Mouse (Mus musculus): ENCODE data around the gene Sdhb. TPM values are rescaled to one million over a fixed set of nuclear protein-coding genes. Genes with fewer than 3 reads are reported as not detected.
A peak's percentile ranks its signal among the peaks of the same experiment; 100 is the strongest.

Gene Sdhb
- total RNA-seq, 1 experiment from 2014 or later: 458 TPM

DNA sequence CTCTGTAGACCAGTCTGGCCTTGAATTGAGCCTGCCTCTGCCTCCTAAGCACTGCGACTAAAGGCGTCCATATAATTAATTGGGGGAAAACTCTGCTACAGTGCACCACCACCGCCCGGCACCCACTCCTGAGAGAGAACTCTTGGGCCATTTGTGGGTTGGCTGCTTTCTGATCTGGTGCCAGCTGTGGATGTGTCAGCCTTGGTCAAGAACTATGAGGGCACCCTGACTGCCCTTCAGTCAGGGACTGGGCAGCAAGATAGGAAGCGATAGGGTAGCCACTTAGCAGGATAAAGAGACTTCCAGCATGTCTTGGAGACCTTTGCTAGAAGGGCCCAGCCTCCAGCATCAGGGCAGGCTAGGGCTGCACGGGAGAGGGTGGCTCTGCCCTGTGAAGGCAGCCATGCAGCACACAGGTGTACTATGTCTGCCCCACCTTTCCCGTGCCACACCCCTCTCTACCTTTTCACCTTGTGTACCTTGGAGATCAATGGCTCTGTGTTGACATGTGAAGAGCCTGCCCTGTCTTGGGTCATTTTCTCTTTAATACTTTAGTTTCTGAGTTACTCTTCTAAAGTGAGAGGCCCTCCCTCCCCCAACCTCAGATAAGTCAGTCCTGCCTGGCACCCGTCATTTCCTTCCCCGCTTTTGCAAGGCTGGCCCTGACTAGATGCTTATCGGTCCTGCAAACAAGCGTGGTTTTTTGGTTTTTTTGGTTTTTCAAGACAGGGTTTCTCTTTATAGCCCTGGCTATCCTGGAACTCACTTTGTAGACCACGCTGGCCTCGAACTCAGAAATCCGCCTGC lies 17.1 kb downstream of the Sdhb start:
- peak; percentile 78 for DNase-seq

DNA sequence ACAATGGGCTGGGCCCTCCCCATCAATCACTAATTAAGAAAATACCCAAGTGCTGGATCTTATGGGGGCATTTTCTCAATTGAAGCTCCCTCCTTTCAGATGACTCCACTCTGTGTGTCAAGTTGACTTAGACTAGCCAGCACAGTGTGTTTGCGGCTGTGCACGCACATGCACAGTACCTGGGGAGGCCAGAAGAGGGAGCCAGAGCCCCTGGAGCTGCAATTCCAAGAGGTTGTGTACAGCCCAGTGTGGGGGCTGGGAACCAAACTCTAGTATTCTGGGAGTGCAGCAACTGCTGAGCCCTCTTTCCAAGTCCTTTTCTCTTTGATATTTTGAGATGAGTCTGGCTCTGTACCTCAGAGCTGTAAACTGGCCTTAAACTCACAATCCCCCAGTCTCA lies 20.6 kb downstream of the Sdhb start:
- no peak for DNase-seq

DNA sequence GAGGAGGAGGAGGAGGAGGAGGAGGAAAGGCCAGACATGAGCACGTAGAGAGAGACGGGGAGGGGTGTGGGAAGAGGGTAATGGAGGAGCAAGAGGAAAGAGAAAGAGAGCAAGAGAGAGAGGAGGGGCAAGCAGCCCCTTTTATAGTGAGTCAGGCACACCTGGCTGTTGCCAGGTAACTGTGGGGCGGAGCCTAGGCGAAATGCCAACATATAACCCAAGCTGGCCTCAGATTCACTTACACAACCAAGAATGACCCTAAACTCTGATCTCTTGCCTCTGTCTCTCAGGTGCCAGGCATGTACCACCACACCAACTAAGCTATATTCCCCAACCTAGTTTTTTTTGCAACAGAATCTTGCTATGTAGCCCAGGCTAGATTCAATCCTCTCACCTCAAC lies 21.8 kb downstream of the Sdhb start:
- DNase-seq: no peak

DNA sequence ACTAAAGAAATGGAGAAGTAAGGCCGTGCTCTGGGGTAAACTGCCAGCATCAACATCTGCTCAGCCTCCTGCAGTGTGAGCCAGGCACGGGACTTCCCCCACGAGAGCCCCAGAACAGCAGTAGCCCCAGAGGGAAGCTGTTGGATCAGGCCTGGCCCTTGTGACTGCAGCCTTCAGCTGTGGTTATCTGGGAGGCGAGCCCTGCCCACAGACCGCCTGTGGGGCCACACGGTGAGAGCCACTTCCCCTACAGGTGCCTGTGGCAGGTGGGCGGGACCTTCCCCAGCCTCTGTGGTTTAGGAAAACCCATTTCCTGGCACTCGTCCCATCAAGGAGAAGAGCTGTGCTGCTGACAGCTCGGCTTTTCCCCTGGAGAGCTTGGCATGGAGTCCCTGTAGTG lies 22.4 kb downstream of the Sdhb start:
- DNase-seq: no peak

GRCm38 (mm10) chr4:140984544-140984943 lies 23.5 kb downstream of the Sdhb start:
- no peak for DNase-seq

GRCm38 (mm10) chr4:140986024-140986710 lies 25.2 kb downstream of the Sdhb start:
- no peak for DNase-seq

GRCm38 (mm10) chr4:140986711-140987395 lies 25.9 kb downstream of the Sdhb start, which contains the start of gene Atp13a2:
TSS of gene Atp13a2 (plus strand) at chr4:140986873.
- peak; percentile 93 for DNase-seq

GRCm38 (mm10) chr4:140987476-140987875 lies 26.5 kb downstream of the Sdhb start:
- DNase-seq: no peak

GRCm38 (mm10) chr4:140988706-140989290 lies 27.8 kb downstream of the Sdhb start:
- DNase-seq: no peak

- DNase-seq: no peak
These were observed 28.4 kb downstream of the Sdhb start for GRCm38 (mm10) chr4:140989447-140989846.

DNA sequence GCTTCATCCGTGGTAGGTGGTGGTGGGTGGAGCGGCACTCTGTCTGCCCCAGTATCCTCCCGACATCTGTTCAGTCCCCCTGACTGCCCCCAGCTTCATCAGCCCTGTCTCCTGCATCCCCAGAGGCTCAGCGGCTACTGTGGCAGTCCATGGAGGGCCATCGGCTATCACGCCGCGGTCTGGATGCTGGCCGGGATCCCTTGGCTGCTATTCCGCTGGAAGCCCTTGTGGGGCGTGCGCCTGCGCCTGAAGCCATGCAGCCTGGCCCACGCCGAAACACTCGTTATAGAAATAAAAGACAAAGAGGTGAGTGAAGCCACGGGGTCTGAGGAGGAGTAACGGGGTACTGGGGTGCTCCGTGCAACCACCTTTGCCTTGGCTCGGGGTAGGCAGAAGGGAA lies 31.2 kb downstream of the Sdhb start:
- DNase-seq: no peak

- DNase-seq: no peak
These were observed 32.8 kb downstream of the Sdhb start for GRCm38 (mm10) chr4:140993846-140994245.

DNA sequence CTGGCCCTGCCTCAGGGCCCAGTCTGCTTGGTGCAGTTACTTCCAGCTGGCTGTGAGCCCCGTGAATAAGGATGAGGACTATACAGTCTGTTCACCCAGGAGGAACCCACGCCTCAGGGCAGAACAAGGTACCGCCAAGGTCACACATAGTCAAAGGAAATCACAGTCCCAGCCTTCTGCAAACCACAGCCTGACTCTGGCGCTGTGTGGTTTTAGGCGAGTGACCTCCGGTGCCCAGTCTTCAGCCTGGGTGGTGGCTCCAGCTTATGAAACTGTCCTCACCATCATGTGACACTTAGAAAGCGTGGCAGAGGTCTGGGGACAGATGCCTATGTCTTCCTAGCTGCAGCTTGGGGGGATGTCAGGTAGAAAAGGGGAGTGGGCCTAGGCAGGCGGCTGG lies 34.8 kb downstream of the Sdhb start:
- DNase-seq: no peak

DNA sequence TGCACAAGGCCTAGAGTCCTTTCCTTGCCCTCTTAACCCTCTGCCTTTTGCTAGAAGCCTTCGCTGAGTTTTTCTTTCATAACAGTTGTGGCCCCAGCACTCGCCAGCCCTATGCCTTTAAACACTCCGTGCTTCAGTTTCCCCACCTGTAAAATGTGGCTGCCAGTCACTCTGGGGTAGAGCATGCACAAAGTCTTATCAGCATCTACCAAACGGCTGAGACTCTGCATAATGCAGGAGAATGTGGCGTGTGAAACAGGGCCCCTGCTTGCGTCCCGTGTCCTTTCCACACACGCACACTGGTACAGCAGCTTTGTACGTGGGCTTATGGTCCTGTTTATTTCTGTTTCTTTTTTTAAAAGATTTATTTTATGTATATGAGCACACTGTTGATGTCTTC lies 35.8 kb downstream of the Sdhb start:
- DNase-seq: no peak

GRCm38 (mm10) chr4:141005983-141006382 lies 45.0 kb downstream of the Sdhb start:
- peak; percentile 80 for DNase-seq

GRCm38 (mm10) chr4:141008028-141008427 lies 47.0 kb downstream of the Sdhb start:
- DNase-seq: peak; percentile 55

DNA sequence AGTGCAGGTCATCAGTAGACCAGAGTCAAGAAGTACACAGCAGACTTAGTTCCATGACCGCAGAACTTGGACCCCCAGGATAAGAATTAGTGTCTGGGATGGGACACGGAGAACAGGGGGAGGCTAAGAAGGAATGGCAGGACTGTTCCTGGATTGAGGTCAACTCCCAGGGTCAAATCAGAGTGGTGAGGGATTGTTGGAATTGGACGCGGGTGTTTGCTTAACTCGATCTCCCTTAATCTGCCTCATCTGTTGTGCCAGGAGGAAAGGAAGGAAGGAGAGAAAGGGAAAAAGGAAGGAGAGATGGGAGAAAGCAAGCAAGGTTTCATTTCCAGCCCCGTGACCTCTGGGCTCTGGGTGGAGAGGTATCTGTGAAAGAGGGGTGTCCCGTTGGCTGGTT lies 49.1 kb downstream of the Sdhb start, which contains the start of gene Mfap2:
Gene Mfap2, plus strand, starts transcription at position 301 of the 400 bp plus-strand sequence.
- DNase-seq: no peak

GRCm38 (mm10) chr4:141010526-141010925 lies 49.5 kb downstream of the Sdhb start:
- DNase-seq: no peak

DNA sequence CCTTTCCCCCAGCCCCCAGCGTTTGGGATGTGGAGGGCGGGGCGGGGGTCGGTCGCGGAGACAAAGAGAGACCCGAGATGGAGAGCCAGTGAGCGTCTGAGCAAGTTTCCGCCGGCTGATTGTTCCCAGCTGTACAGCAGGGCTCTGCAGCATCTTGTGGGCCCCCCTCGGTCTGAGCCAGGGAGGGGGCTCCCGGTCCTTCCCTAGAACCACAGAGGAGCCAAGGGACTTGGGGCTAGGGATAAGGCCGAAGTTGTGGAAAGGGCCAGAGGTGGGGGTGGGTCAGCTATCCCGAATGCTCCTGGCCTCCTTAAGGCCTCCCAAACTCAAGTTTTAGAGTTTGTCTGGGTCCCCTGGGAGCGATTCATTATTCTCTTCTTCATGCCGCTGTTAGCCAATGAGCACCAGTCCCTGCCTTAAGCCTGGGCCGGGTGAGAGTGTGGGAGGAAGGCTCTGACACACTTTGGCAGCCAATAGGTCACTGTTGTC lies 50.0 kb downstream of the Sdhb start:
- DNase-seq: no peak

GRCm38 (mm10) chr4:141011556-141012328 lies 50.7 kb downstream of the Sdhb start:
- DNase-seq: no peak

DNA sequence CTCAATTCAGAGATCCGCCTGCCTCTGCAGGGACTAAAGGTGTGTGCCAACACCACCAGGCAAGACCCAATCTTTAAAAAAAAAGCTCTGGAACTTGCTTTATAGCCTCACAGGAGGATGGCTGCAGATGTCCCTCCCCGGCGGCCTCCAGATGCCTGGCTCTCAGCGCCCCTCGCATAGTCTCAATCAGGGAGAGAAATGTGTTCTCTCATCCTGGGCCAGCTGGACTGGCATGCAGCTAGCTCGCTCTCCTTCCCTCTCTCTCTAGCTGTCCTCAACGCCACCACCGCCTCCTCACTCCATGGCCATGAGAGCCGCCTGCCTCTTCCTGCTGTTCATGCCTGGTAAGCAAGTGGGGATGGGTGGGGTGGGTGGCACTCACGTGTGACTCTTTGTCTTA lies 51.6 kb downstream of the Sdhb start:
- no peak for DNase-seq

DNA sequence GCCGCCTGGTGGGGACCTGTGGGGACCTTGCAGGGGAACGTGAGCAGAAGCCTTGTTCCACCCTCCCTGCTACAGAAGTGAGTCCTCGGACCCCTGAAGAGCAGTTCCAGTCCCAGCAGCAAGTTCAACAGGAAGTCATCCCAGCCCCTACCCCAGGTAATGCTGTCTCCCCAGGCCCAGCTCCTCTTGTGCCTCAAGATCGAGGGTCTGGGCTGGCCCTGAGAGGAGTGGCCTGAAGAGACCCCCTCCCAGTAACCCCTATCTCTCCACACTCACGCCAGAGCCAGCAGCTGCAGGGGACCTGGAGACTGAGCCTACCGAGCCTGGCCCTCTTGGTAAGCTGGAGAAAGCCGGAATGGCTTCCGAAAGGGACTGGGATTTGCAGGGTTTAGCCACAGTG lies 53.1 kb downstream of the Sdhb start:
- no peak for DNase-seq
